Mouse (Mus musculus) midbrain, embryonic 13.5 days (tissue): ENCODE results near the gene Fam219a. TPM values are rescaled to one million over a fixed set of nuclear protein-coding genes. Genes with fewer than 3 reads are reported as not detected.

Experiments
- ATAC-seq: fragments of 200-750 bp; cut with Nextera tagmentation; 2 replicates; pipeline ENCODE4 v1.8.0; 2017; ENCODE audit warnings: mild to moderate bottlenecking, moderate TSS enrichment, moderate library complexity
- H3K27ac ChIP-seq: fragments of 300-500 bp; sonication (generic); 2 replicates; pipeline ENCODE4 v1.5.1; 2015; ENCODE audit warnings: inconsistent platforms, mild to moderate bottlenecking, moderate library complexity
- H3K27me3 ChIP-seq: fragments of 300-500 bp; sonication (generic); 2 replicates; pipeline ENCODE4 v1.6.1; 2015; ENCODE audit warnings: mild to moderate bottlenecking, inconsistent platforms
- H3K36me3 ChIP-seq: fragments of 300-500 bp; sonication (generic); 2 replicates; pipeline ENCODE4 v1.6.1; 2015; ENCODE audit warnings: mild to moderate bottlenecking, inconsistent platforms
- H3K4me1 ChIP-seq: fragments of 300-500 bp; sonication (generic); replicated peaks from 2 replicates; pipeline ENCODE4 v1.6.1; 2015; ENCODE audit warnings: inconsistent platforms
- H3K4me2 ChIP-seq: fragments of 300-500 bp; sonication (generic); replicated peaks from 2 replicates; pipeline ENCODE4 v1.6.1; 2015; ENCODE audit warnings: moderate library complexity, mild to moderate bottlenecking, inconsistent platforms
- H3K4me3 ChIP-seq: fragments of 300-500 bp; sonication (generic); replicated peaks from 2 replicates; pipeline ENCODE4 v1.5.1; 2015; ENCODE audit warnings: mild to moderate bottlenecking, inconsistent platforms
- H3K9ac ChIP-seq: fragments of 300-500 bp; sonication (generic); replicated peaks from 2 replicates; pipeline ENCODE4 v1.6.1; 2015; ENCODE audit warnings: mild to moderate bottlenecking, inconsistent platforms
- H3K9me3 ChIP-seq: fragments of 300-500 bp; sonication (generic); 2 replicates; pipeline ENCODE4 v1.6.1; 2016; ENCODE audit warnings: mild to moderate bottlenecking, inconsistent platforms
- WGBS: fragments of 180-500 bp; shearing (Covaris S2); methylation state at CpG from one replicate; pipeline ENCODE4 v1.1.7; 2015; 5-methylcytosine and 5-hydroxymethylcytosine counted together
- polyA plus RNA-seq: library from polyadenylated mRNA; unstranded; fragments of >200 nt; fragmentation: Nextera tagmentation; extraction: Ambion mirVana; gene quantifications from 2 replicates; pipeline ENCODE4 v1.2.1, GENCODE M21; 2015

The Fam219a gene
- polyA plus RNA-seq, 1 experiment from 2014 or later, result 18.8 TPM

- WGBS, result 84% methylated on average over 10 of the region's 10 CpGs
- H3K9me3 ChIP-seq, result no peaks in the 10 kb centered on the region
- H3K4me1 ChIP-seq, result peaks cover 35% of the 10 kb centered on the region
- H3K36me3 ChIP-seq, result no peaks in the 10 kb centered on the region
- no peak overlapping the region for H3K4me3 ChIP-seq
- H3K27me3 ChIP-seq, result no peaks in the 10 kb centered on the region
- no peak overlapping the region for H3K4me2 ChIP-seq
- H3K27ac ChIP-seq, result no peak overlapping the region
- H3K9ac ChIP-seq, result no peak overlapping the region
- no peak for ATAC-seq
Measured at GRCm38 (mm10) chr4:41469199-41469598, 100.1 kb downstream of the Fam219a start.

- Histone ChIP-seq H3K9me3 (no peaks in the 10 kb centered on the region), H3K4me2 (no peak overlapping the region), H3K27me3 (no peaks in the 10 kb centered on the region), H3K4me3 (no peak overlapping the region), H3K4me1 (peaks cover 41% of the 10 kb centered on the region), H3K27ac (no peak overlapping the region), H3K9ac (no peak overlapping the region), H3K36me3 (no peaks in the 10 kb centered on the region)
- no peak for ATAC-seq
- WGBS, result 57% methylated on average over 17 of the region's 17 CpGs
Measured at GRCm38 (mm10) chr4:41468396-41469080, 100.8 kb downstream of the Fam219a start.

Other genes with a start within 250 kb of the Fam219a start
- gene Ubap1, start 220.5 kb downstream of the Fam219a start, polyA plus RNA-seq, result 74.5 and 76.9 TPM in 2 replicates
- 5.2 and 6.3 TPM in 2 replicates for gene Kif24, start 104.7 kb downstream of the Fam219a start, polyA plus RNA-seq
- 62.0 and 62.7 TPM in 2 replicates for gene Nudt2, start 104.4 kb downstream of the Fam219a start, polyA plus RNA-seq
- gene AI464131, start 66.5 kb downstream of the Fam219a start, polyA plus RNA-seq, result 5.5 and 5.7 TPM in 2 replicates
- 8.3 and 8.5 TPM in 2 replicates for gene 1110017D15Rik, start 52.2 kb downstream of the Fam219a start, polyA plus RNA-seq
- gene Dnaic1, start 237 bp upstream of the Fam219a start, polyA plus RNA-seq, result 2.4 and 2.7 TPM in 2 replicates
- 81.6 and 92.1 TPM in 2 replicates for gene Enho, start 70.8 kb upstream of the Fam219a start, polyA plus RNA-seq
- gene Cntfr, start 127.6 kb upstream of the Fam219a start, polyA plus RNA-seq, result 27.6 and 32.7 TPM in 2 replicates
- 34.0 and 34.9 TPM in 2 replicates for gene Il11ra1, start 130.5 kb upstream of the Fam219a start, polyA plus RNA-seq
- 63.9 and 67.4 TPM in 2 replicates for gene Rpp25l, start 144.0 kb upstream of the Fam219a start, polyA plus RNA-seq
- 270 and 278 TPM in 2 replicates for gene Dctn3, start 153.6 kb upstream of the Fam219a start, polyA plus RNA-seq
- gene Arid3c, start 161.6 kb upstream of the Fam219a start, polyA plus RNA-seq, result 0.26 and 0.32 TPM in 2 replicates
- gene Galt, start 185.7 kb upstream of the Fam219a start, polyA plus RNA-seq, result 29.7 and 30.0 TPM in 2 replicates
- gene Sigmar1, start 186.6 kb upstream of the Fam219a start, polyA plus RNA-seq, result 47.9 and 49.9 TPM in 2 replicates
- gene Ccl27a, start 204.7 kb upstream of the Fam219a start, polyA plus RNA-seq, result 235 and 237 TPM in 2 replicates